Mouse (Mus musculus) stomach, postnatal 0 days (tissue): Measurements from ENCODE around the gene Treh. TPM values are rescaled to one million over a fixed set of nuclear protein-coding genes. Genes with fewer than 3 reads are reported as not detected.

ENCODE experiments used
- ATAC-seq: fragments of 200-750 bp; cut with Nextera tagmentation; 2 replicates; pipeline ENCODE4 v1.8.0; 2017; ENCODE audit not compliant: low FRiP score, low TSS enrichment
- DNase-seq: peaks from one replicate; pipeline ENCODE4 v3.0.0-alpha.2; 2016; ENCODE audit warnings: low spot score
- H3K27ac ChIP-seq: fragments of 300-500 bp; sonication (generic); replicated peaks from 2 replicates; pipeline ENCODE4 v1.5.1; 2014; ENCODE audit warnings: mild to moderate bottlenecking, control low read depth
- H3K27me3 ChIP-seq: fragments of 300-500 bp; sonication (generic); 2 replicates; pipeline ENCODE4 v1.6.1; 2014; ENCODE audit warnings: low read length; ENCODE audit not compliant: control insufficient read depth, insufficient read depth
- H3K36me3 ChIP-seq: fragments of 300-500 bp; sonication (generic); 2 replicates; pipeline ENCODE4 v1.6.1; 2014; ENCODE audit warnings: low read length, mixed read lengths; ENCODE audit not compliant: control insufficient read depth, insufficient read depth
- H3K4me1 ChIP-seq: fragments of 300-500 bp; sonication (generic); replicated peaks from 2 replicates; pipeline ENCODE4 v1.6.1; 2014; ENCODE audit warnings: antibody characterized with exemption; ENCODE audit not compliant: control insufficient read depth, insufficient read depth
- H3K4me2 ChIP-seq: fragments of 300-500 bp; sonication (generic); replicated peaks from 2 replicates; pipeline ENCODE4 v1.6.1; 2014; ENCODE audit warnings: low read depth, mild to moderate bottlenecking, control low read depth, moderate library complexity
- H3K4me3 ChIP-seq: fragments of 300-500 bp; sonication (generic); 2 replicates; pipeline ENCODE4 v1.5.1; 2014; ENCODE audit warnings: low read depth, low read length, control low read depth
- H3K9ac ChIP-seq: fragments of 300-500 bp; sonication (generic); 2 replicates; pipeline ENCODE4 v1.6.1; 2014; ENCODE audit warnings: mild to moderate bottlenecking, low read length, control low read depth, mixed read lengths
- H3K9me3 ChIP-seq: fragments of 300-500 bp; sonication (generic); 2 replicates; pipeline ENCODE4 v1.6.1; 2016; ENCODE audit warnings: low read length; ENCODE audit not compliant: control insufficient read depth
- CTCF ChIP-seq: IDR thresholded peaks from 2 replicates; pipeline ENCODE4 v1.5.1; 2016; ENCODE audit warnings: antibody characterized with exemption, low read depth, mild to moderate bottlenecking, moderate library complexity
- EP300 ChIP-seq: optimal IDR thresholded peaks from 2 replicates; pipeline ENCODE3; 2016; ENCODE audit warnings: antibody characterized with exemption
- WGBS: fragments of 180-500 bp; shearing (Covaris S2); extraction: QIAGEN DNeasy Blood & Tissue Kit; methylation state at CpG from one replicate; pipeline ENCODE4 v1.1.7; 2014; 5-methylcytosine and 5-hydroxymethylcytosine counted together
- polyA plus RNA-seq: library from polyadenylated mRNA; unstranded; fragments of >200 nt; fragmentation: Nextera tagmentation; extraction: Ambion mirVana; gene quantifications from 2 replicates; pipeline ENCODE4 v1.2.1, GENCODE M21; 2015

Treh gene
- polyA plus RNA-seq, 1 experiment from 2014 or later, result not detected

GRCm38 (mm10) chr9:44691671-44692520, 18.9 kb downstream of the Treh start:
- Histone ChIP-seq H3K27ac (peak overlapping the region; percentile 31; the same call in 1 of the 2 replicates), H3K36me3 (peaks cover 28% of the 10 kb centered on the region), H3K4me1 (no peaks in the 10 kb centered on the region; the same call in 1 of the 2 replicates), H3K4me3 (no peak overlapping the region), H3K9me3 (no peaks in the 10 kb centered on the region), H3K9ac (no peak overlapping the region), H3K4me2 (no peak overlapping the region), H3K27me3 (no peaks in the 10 kb centered on the region)
- ATAC-seq (peak; percentile 69), DNase-seq (peak; percentile 60)
- whole genome bisulfite sequencing, result 52% methylated on average over 21 of the region's 21 CpGs
- TF ChIP-seq CTCF (no peak), EP300 (no peak)

GRCm38 (mm10) chr9:44693071-44693470, 20.0 kb downstream of the Treh start:
- H3K27me3 ChIP-seq, result no peaks in the 10 kb centered on the region
- no peaks in the 10 kb centered on the region; the same call in 1 of the 2 replicates for H3K4me1 ChIP-seq
- WGBS, result 82% methylated on average over 11 of the region's 11 CpGs
- peaks cover 27% of the 10 kb centered on the region for H3K36me3 ChIP-seq
- no peak overlapping the region for H3K4me2 ChIP-seq
- TF ChIP-seq EP300, result no peak
- no peak for TF ChIP-seq CTCF
- ATAC-seq (no peak), DNase-seq (no peak)
- H3K4me3 ChIP-seq, result no peak overlapping the region
- no peak overlapping the region for H3K9ac ChIP-seq
- no peaks in the 10 kb centered on the region for H3K9me3 ChIP-seq
- H3K27ac ChIP-seq, result no peak overlapping the region

- H3K9ac ChIP-seq, result no peak overlapping the region
- no peaks in the 10 kb centered on the region for H3K9me3 ChIP-seq
- no peak for DNase-seq
- H3K4me2 ChIP-seq, result no peak overlapping the region
- H3K36me3 ChIP-seq, result peaks cover 35% of the 10 kb centered on the region
- no peak overlapping the region for H3K4me3 ChIP-seq
- H3K4me1 ChIP-seq, result no peaks in the 10 kb centered on the region
- ATAC-seq, result no peak
- TF ChIP-seq EP300 (no peak), CTCF (no peak)
- WGBS, result 93% methylated on average over 16 of the region's 16 CpGs
- no peak overlapping the region for H3K27ac ChIP-seq
- H3K27me3 ChIP-seq, result no peaks in the 10 kb centered on the region
These were observed 24.8 kb downstream of the Treh start for GRCm38 (mm10) chr9:44697866-44698265.

GRCm38 (mm10) chr9:44699196-44699595, 26.2 kb downstream of the Treh start:
- Histone ChIP-seq H3K9ac (no peak overlapping the region), H3K9me3 (no peaks in the 10 kb centered on the region), H3K27ac (no peak overlapping the region), H3K4me1 (no peaks in the 10 kb centered on the region), H3K36me3 (peaks cover 31% of the 10 kb centered on the region), H3K4me3 (no peak overlapping the region), H3K4me2 (no peak overlapping the region), H3K27me3 (no peaks in the 10 kb centered on the region)
- 85% methylated on average over 10 of the region's 10 CpGs for WGBS
- DNase-seq (no peak), ATAC-seq (no peak)
- TF ChIP-seq EP300 (no peak), CTCF (no peak)

GRCm38 (mm10) chr9:44699730-44700129, 26.7 kb downstream of the Treh start:
- DNase-seq, result no peak
- Histone ChIP-seq H3K36me3 (peaks cover 30% of the 10 kb centered on the region), H3K9me3 (no peaks in the 10 kb centered on the region), H3K4me3 (no peak overlapping the region), H3K27ac (no peak overlapping the region), H3K27me3 (no peaks in the 10 kb centered on the region), H3K4me2 (no peak overlapping the region), H3K4me1 (no peaks in the 10 kb centered on the region), H3K9ac (no peak overlapping the region)
- WGBS, result 74% methylated on average over 5 of the region's 5 CpGs
- no peak for ATAC-seq
- no peak for TF ChIP-seq CTCF
- no peak for TF ChIP-seq EP300
